Mouse (Mus musculus): Measurements from ENCODE around the gene Zfp644.

The Zfp644 gene

GRCm38 (mm10) chr5:106612151-106612550 lies 84.9 kb downstream of the Zfp644 start:
- in situ Hi-C loops (cut with MboI; ENCODE audit: low pct_unique_long_range_greater_than_20kb in 1 of 2, low sequenced_read_pairs in 2 of 2, unreplicated experiment in 1 of 2): no loop called here

DNA sequence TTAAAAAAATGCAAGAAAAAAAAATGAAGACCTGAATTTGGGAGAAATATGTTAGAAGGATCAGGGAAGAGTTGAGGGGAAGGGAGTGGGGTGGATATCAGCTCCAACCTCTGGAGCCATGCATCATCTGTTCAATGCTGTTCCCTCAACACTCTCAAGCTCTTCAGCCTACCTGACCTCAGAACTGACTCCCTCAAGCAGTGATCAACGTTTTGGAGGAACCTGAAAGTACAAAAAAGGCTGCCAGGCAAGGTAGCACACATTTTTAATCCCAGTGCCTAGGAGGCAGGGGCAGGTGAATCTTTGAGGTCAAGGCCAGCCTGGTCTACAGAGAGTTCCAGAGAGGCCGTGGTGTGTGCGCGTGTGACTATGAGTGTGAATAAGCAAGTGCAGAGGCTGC lies 88.3 kb downstream of the Zfp644 start, which contains the start of gene Gm17304:
Gene Gm17304 (plus strand): TSS at position 301 of the 400 bp plus-strand sequence.
- in situ Hi-C loops (cut with MboI; ENCODE audit: low pct_unique_long_range_greater_than_20kb in 1 of 2, low sequenced_read_pairs in 2 of 2, unreplicated experiment in 1 of 2): no loop called here

DNA sequence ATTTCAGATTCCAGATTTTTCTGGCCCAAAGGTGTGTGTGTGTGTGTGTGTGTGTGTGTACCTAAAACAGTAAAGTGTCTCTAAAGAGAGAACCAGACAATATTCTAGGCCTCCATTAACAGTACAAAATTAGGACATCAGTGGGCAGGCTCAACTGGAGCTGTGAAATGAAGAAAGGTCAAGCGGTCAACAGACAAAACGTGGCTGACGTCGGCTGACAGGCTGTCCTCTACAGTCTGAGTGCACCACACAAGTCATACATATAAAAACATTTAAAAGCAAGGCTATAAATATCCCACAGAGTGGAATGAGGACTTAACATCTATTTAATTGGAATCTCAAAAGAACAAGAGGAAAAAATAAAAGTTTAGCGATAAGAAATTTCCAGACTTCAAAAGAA lies 90.0 kb downstream of the Zfp644 start:
- in situ Hi-C loops (cut with MboI; ENCODE audit: low pct_unique_long_range_greater_than_20kb in 1 of 2, low sequenced_read_pairs in 2 of 2, unreplicated experiment in 1 of 2): no loop called here

GRCm38 (mm10) chr5:106605096-106605495 lies 92.0 kb downstream of the Zfp644 start:
- in situ Hi-C loops (cut with MboI; ENCODE audit: low pct_unique_long_range_greater_than_20kb in 1 of 2, low sequenced_read_pairs in 2 of 2, unreplicated experiment in 1 of 2): no loop called here

- in situ Hi-C loops (cut with MboI; ENCODE audit: low pct_unique_long_range_greater_than_20kb in 1 of 2, low sequenced_read_pairs in 2 of 2, unreplicated experiment in 1 of 2): no loop called here
Measured at GRCm38 (mm10) chr5:106604381-106604780, 92.7 kb downstream of the Zfp644 start.

DNA sequence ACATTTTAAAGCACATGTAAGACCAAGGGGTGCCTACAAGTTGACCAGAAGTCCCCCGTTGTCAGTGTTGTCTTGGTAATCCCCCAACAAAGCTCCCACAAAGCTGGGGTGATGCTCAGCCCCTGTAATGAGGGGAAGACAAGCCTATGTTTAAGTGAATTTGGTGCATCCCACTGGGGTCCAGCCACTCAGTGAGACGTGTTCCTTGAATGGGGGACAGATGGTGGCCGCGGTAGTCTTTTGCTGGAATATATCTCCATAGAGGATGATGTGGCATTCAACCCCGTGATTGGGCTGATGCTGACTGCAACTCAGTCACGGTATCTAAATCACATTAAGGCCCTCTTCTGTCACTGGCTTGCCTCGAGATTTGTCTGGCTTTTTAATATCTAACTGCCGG lies 97.6 kb downstream of the Zfp644 start:
- in situ Hi-C loops (cut with MboI; ENCODE audit: low pct_unique_long_range_greater_than_20kb in 1 of 2, low sequenced_read_pairs in 2 of 2, unreplicated experiment in 1 of 2): no loop called here

- in situ Hi-C loops (cut with MboI; ENCODE audit: low pct_unique_long_range_greater_than_20kb in 1 of 2, low sequenced_read_pairs in 2 of 2, unreplicated experiment in 1 of 2): no loop called here
Measured at GRCm38 (mm10) chr5:106597472-106597871, 99.6 kb downstream of the Zfp644 start.

DNA sequence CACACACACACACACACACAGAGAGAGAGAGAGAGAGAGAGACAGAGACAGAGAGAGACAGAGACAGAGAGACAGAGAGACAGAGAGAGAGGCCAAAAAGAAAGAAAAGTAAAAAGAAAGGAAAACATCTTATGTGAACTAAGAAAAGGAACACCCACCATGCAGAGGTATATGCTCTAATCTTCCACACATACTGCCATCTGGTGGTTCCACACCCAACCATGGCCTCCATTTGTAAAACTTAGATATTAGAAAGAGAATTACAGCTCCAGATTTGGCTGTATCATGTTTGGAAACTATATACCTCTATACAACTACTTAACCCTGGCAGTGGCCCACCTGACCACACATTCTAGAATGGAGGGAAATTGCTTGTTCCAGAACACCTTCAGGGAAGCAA lies 102.7 kb downstream of the Zfp644 start:
- in situ Hi-C loops (cut with MboI; ENCODE audit: low pct_unique_long_range_greater_than_20kb in 1 of 2, low sequenced_read_pairs in 2 of 2, unreplicated experiment in 1 of 2): no loop called here

- in situ Hi-C loops (cut with MboI; ENCODE audit: low pct_unique_long_range_greater_than_20kb in 1 of 2, low sequenced_read_pairs in 2 of 2, unreplicated experiment in 1 of 2): no loop called here
Measured at GRCm38 (mm10) chr5:106590686-106591085, 106.4 kb downstream of the Zfp644 start.

- in situ Hi-C loops (cut with MboI; ENCODE audit: low pct_unique_long_range_greater_than_20kb in 1 of 2, low sequenced_read_pairs in 2 of 2, unreplicated experiment in 1 of 2): no loop called here
Measured at GRCm38 (mm10) chr5:106589670-106590069, 107.4 kb downstream of the Zfp644 start.

DNA sequence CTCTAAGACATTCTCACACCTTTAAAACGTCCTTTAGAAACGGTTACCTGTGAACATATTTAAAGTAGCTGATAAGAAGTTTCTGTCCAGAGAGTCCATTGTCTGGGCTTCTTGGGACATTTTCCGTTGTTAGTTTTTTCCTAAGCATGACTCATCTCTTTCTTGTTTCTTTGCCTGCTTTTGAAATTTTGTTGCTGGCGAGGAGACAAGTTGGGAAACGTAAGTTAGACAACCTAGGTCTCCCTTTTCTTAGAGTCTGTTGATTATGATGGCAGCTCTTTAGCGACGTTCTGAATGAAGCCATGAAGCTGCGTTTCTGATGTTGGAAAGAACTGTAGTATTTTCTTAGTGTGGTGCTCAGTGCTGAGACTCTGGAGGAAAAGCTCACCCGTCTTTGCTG lies 108.1 kb downstream of the Zfp644 start:
- in situ Hi-C loops (cut with MboI; ENCODE audit: low pct_unique_long_range_greater_than_20kb in 1 of 2, low sequenced_read_pairs in 2 of 2, unreplicated experiment in 1 of 2): no loop called here

DNA sequence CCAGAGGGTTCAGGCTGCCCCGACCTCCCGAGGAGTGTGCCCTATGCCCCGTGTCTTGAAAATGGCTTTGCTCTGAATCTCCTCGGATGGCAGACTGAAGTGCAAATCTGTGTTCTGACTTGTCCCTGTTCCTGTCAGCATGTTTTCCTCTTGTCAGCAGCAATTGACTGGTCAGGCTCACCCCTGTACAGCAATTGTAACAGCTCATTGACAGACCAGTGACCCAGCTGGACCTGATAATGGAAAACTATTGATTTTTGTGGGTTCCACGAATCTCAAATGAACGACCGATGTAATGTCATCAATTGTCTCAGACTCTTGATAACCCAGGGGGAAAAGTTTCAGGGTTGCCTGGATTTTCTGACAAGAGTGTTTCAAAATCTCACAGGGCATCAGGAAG lies 116.1 kb downstream of the Zfp644 start:
- in situ Hi-C loops (cut with MboI; ENCODE audit: low pct_unique_long_range_greater_than_20kb in 1 of 2, low sequenced_read_pairs in 2 of 2, unreplicated experiment in 1 of 2): no loop called here

GRCm38 (mm10) chr5:106577237-106577888 lies 119.7 kb downstream of the Zfp644 start:
- in situ Hi-C loops (cut with MboI; ENCODE audit: low pct_unique_long_range_greater_than_20kb in 1 of 2, low sequenced_read_pairs in 2 of 2, unreplicated experiment in 1 of 2): no loop called here

GRCm38 (mm10) chr5:106575098-106575497 lies 122.0 kb downstream of the Zfp644 start:
- in situ Hi-C loops (cut with MboI; ENCODE audit: low pct_unique_long_range_greater_than_20kb in 1 of 2, low sequenced_read_pairs in 2 of 2, unreplicated experiment in 1 of 2): no loop called here

GRCm38 (mm10) chr5:106574560-106574946 lies 122.5 kb downstream of the Zfp644 start:
- in situ Hi-C loops (cut with MboI; ENCODE audit: low pct_unique_long_range_greater_than_20kb in 1 of 2, low sequenced_read_pairs in 2 of 2, unreplicated experiment in 1 of 2): no loop called here

DNA sequence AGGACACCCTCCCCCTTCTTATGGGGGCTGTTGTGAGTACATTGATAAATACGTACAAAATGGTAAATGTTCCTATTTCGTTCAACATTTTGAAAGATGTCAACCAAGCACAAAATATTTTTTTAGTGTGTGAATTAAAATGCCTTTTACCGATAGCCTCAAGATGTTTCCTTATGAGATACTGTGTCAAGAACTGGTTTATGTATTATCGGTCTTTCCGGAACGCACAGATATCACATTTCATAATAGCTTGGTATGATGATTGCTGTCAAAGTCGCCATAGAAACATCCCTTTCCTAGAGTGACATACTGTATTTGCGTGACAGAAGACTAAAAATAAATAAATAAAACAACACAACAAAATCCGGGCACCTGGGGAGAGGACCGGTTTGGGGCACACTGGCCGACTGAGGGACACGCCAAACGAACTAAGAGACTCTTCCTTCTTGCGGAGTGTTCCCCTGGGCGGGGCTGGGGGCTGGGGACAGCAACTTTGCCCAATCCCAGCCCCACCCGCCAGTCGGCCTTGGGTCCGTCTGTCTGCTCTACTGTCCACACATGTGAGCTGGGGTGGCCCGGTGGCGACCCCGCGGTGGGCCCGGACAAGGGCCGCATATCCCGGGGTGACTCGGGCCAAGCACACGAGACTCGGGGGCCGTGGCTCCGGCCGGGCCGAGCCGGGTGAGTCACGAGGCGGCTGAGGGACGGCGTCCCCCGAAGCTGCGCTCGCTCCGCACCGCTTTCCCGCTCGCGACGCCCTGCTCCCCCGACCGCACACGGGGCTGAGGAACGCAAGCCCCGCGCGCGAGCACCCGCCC lies 123.1 kb downstream of the Zfp644 start:
- in situ Hi-C loops (cut with MboI; ENCODE audit: low pct_unique_long_range_greater_than_20kb in 1 of 2, low sequenced_read_pairs in 2 of 2, unreplicated experiment in 1 of 2): no loop called here
